Mouse (Mus musculus) lung, postnatal 0 days (tissue): Measurements from ENCODE around the gene Zswim8.
A peak's percentile ranks its signal among the peaks of the same experiment; 100 is the strongest.

ENCODE experiments used
- CTCF ChIP-seq: IDR thresholded peaks from 2 replicates; pipeline ENCODE4 v1.5.1; 2016; ENCODE audit warnings: antibody characterized with exemption, mild to moderate bottlenecking
- EP300 ChIP-seq: IDR thresholded peaks from 2 replicates; pipeline ENCODE4 v1.6.1; 2016; ENCODE audit warnings: antibody characterized with exemption, mild to moderate bottlenecking, control low read depth

DNA sequence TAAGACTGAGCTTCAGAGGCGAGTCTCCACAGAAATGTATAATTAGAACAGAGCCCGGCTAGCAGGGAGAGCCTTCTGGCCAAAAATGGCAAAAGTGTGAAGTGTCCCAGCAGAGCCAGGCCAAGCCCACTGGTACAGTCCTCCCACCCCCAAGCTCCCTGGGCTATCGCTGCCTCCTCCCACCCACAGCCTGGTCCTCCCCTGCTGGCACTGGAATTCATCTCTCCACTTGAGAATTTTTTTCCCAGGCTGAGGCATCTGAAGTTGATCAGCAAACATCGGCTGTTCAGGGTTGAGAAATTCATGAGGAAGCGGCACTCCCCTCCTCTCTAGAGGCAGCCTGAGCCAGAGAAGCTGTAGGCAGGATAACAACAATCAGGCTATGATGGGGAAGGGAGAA is 61.2 kb downstream of the Zswim8 start:
- TF ChIP-seq EP300 (peak; percentile 71), CTCF (no peak)
